Mouse (Mus musculus) liver, adult 2 months (tissue): ENCODE measurements at regions not wholly inside any gene's neighbourhood (a gene's known extent, or its start where the extent isn't known, plus 50 kb on each side); places are given as distances from the start of the nearest gene placed in this dataset.
A peak's percentile ranks its signal among the peaks of the same experiment; 100 is the strongest.

Experiments
- DNase-seq: peaks from one replicate; pipeline ENCODE4 v3.0.0-alpha.2; 2011; ENCODE audit warnings: low read depth, low spot score; ENCODE audit errors: extremely low read depth
- H3K27ac ChIP-seq: fragments of 200-500 bp; replicated peaks from 2 replicates; pipeline ENCODE4 v1.5.1; 2012; ENCODE audit warnings: low read depth, mild to moderate bottlenecking, control low read depth, inconsistent platforms, low read length; ENCODE audit not compliant: insufficient read depth
- H3K27me3 ChIP-seq: fragments of 200-500 bp; 2 replicates; pipeline ENCODE4 v1.6.1; 2012; ENCODE audit warnings: mild to moderate bottlenecking, moderate library complexity, low read length, inconsistent platforms; ENCODE audit not compliant: control insufficient read depth, insufficient read depth
- H3K36me3 ChIP-seq: fragments of 200-500 bp; 2 replicates; pipeline ENCODE4 v1.6.1; 2012; ENCODE audit warnings: low read length, inconsistent platforms; ENCODE audit not compliant: control insufficient read depth, insufficient read depth
- H3K4me1 ChIP-seq: fragments of 200-500 bp; 2 replicates; pipeline ENCODE4 v1.6.1; 2011; ENCODE audit warnings: low read length; ENCODE audit not compliant: control insufficient read depth, insufficient read depth
- H3K4me3 ChIP-seq: fragments of 200-500 bp; 2 replicates; pipeline ENCODE4 v1.5.1; 2011; ENCODE audit warnings: low read depth, mild to moderate bottlenecking, control low read depth, low read length, moderate library complexity; ENCODE audit not compliant: insufficient read depth
- H3K79me2 ChIP-seq: fragments of 200-500 bp; 2 replicates; pipeline ENCODE4 v1.6.1; 2012; ENCODE audit warnings: inconsistent platforms, mild to moderate bottlenecking, low read length, moderate library complexity; ENCODE audit not compliant: control insufficient read depth, insufficient read depth
- H3K9ac ChIP-seq: fragments of 200-500 bp; 2 replicates; pipeline ENCODE4 v1.6.1; 2012; ENCODE audit warnings: low read depth, mild to moderate bottlenecking, control low read depth, inconsistent platforms, low read length
- CTCF ChIP-seq: fragments of 200-500 bp; IDR thresholded peaks from 2 replicates; pipeline ENCODE4 v1.5.1; 2011; ENCODE audit warnings: low read depth, low read length, control low read depth
- POLR2A ChIP-seq: fragments of 200-500 bp; IDR thresholded peaks from 2 replicates; pipeline ENCODE4 v1.6.1; 2011; ENCODE audit warnings: low read length, control low read depth; ENCODE audit not compliant: insufficient read depth; ENCODE audit errors: extremely low read depth
- WGBS: fragments of 180-500 bp; shearing (Covaris S2); methylation state at CpG from one replicate; pipeline ENCODE4 v1.1.7; 2018; 5-methylcytosine and 5-hydroxymethylcytosine counted together

GRCm38 (mm10) chr10:119001000-119001780 is 131.2 kb upstream of the Dyrk2 start:
- H3K27me3 ChIP-seq, result no peaks in the 10 kb centered on the region
- no peak overlapping the region for H3K27ac ChIP-seq
- no peak overlapping the region for H3K4me3 ChIP-seq
- DNase-seq, result peak; percentile 7
- no peaks in the 10 kb centered on the region for H3K36me3 ChIP-seq
- WGBS, result 91% methylated on average over 17 of the region's 17 CpGs
- H3K79me2 ChIP-seq, result no peaks in the 10 kb centered on the region
- TF ChIP-seq CTCF (no peak), POLR2A (no peak)
- H3K4me1 ChIP-seq, result peaks cover 3% of the 10 kb centered on the region; the same call in 1 of the 2 replicates
- H3K9ac ChIP-seq, result no peak overlapping the region

GRCm38 (mm10) chr10:118998966-118999365 is 129.0 kb upstream of the Dyrk2 start:
- Histone ChIP-seq H3K36me3 (no peaks in the 10 kb centered on the region), H3K4me3 (no peak overlapping the region), H3K4me1 (peaks cover 3% of the 10 kb centered on the region; the same call in 1 of the 2 replicates), H3K27me3 (no peaks in the 10 kb centered on the region), H3K79me2 (no peaks in the 10 kb centered on the region), H3K27ac (no peak overlapping the region), H3K9ac (no peak overlapping the region)
- WGBS, result 88% methylated on average over 6 of the region's 6 CpGs
- no peak for DNase-seq
- TF ChIP-seq POLR2A, result no peak

GRCm38 (mm10) chr10:118997034-118997433 is 127.0 kb upstream of the Dyrk2 start:
- H3K4me3 ChIP-seq, result no peak overlapping the region
- peaks cover 2% of the 10 kb centered on the region; the same call in 1 of the 2 replicates for H3K4me1 ChIP-seq
- DNase-seq, result no peak
- H3K27me3 ChIP-seq, result no peaks in the 10 kb centered on the region
- 91% methylated on average over 2 of the region's 2 CpGs for WGBS
- no peak overlapping the region for H3K9ac ChIP-seq
- H3K79me2 ChIP-seq, result no peaks in the 10 kb centered on the region
- no peak for TF ChIP-seq POLR2A
- no peak for TF ChIP-seq CTCF
- no peaks in the 10 kb centered on the region for H3K36me3 ChIP-seq
- no peak overlapping the region for H3K27ac ChIP-seq

GRCm38 (mm10) chr10:118993819-118994574 is 124.0 kb upstream of the Dyrk2 start:
- H3K27ac ChIP-seq, result no peak overlapping the region
- TF ChIP-seq CTCF, result no peak
- TF ChIP-seq POLR2A, result no peak
- WGBS, result 70% methylated on average over 15 of the region's 15 CpGs
- H3K36me3 ChIP-seq, result no peaks in the 10 kb centered on the region
- peak; percentile 54 for DNase-seq
- no peaks in the 10 kb centered on the region for H3K27me3 ChIP-seq
- no peak overlapping the region for H3K4me3 ChIP-seq
- peaks cover 2% of the 10 kb centered on the region; the same call in 1 of the 2 replicates for H3K4me1 ChIP-seq
- no peaks in the 10 kb centered on the region for H3K79me2 ChIP-seq
- H3K9ac ChIP-seq, result no peak overlapping the region

- H3K27ac ChIP-seq, result no peak overlapping the region
- no peak for TF ChIP-seq POLR2A
- TF ChIP-seq CTCF, result no peak
These were observed 121.2 kb upstream of the Dyrk2 start for GRCm38 (mm10) chr10:118991213-118991612.

More at GRCm38 (mm10) chr10:118991213-118991612, 121.2 kb upstream of the Dyrk2 start:
- H3K79me2 ChIP-seq, result no peaks in the 10 kb centered on the region
- 84% methylated on average over 7 of the region's 7 CpGs for WGBS
- H3K4me3 ChIP-seq, result no peak overlapping the region
- H3K36me3 ChIP-seq, result no peaks in the 10 kb centered on the region
- peaks cover 2% of the 10 kb centered on the region; the same call in 1 of the 2 replicates for H3K4me1 ChIP-seq
- H3K27me3 ChIP-seq, result no peaks in the 10 kb centered on the region
- DNase-seq, result no peak
- no peak overlapping the region for H3K9ac ChIP-seq
